Mouse (Mus musculus) stomach, embryonic 14.5 days (tissue): ENCODE data around the gene Letm1. TPM values are rescaled to one million over a fixed set of nuclear protein-coding genes. Genes with fewer than 3 reads are reported as not detected.
A peak's percentile ranks its signal among the peaks of the same experiment; 100 is the strongest.

Experiments
- ATAC-seq: fragments of 200-750 bp; cut with Nextera tagmentation; 2 replicates; pipeline ENCODE4 v1.8.0; 2017; ENCODE audit warnings: low read depth, moderate TSS enrichment; ENCODE audit not compliant: insufficient number of reproducible peaks, insufficient read depth, low FRiP score
- H3K27ac ChIP-seq: fragments of 300-500 bp; sonication (generic); 2 replicates; pipeline ENCODE4 v1.5.1; 2014; ENCODE audit warnings: mild to moderate bottlenecking, low read length, moderate library complexity, mixed read lengths
- H3K27me3 ChIP-seq: fragments of 300-500 bp; sonication (generic); 2 replicates; pipeline ENCODE4 v1.6.1; 2014; ENCODE audit warnings: low read length, control low read depth, mixed read lengths; ENCODE audit not compliant: control insufficient read depth, insufficient read depth
- H3K36me3 ChIP-seq: fragments of 300-500 bp; sonication (generic); 2 replicates; pipeline ENCODE4 v1.6.1; 2014; ENCODE audit warnings: mild to moderate bottlenecking, control low read depth, low read length, moderate library complexity, mixed read lengths; ENCODE audit not compliant: control insufficient read depth, insufficient read depth
- H3K4me1 ChIP-seq: fragments of 300-500 bp; sonication (generic); 2 replicates; pipeline ENCODE4 v1.6.1; 2014; ENCODE audit warnings: low read length, control low read depth, mixed read lengths; ENCODE audit not compliant: control insufficient read depth, insufficient read depth
- H3K4me2 ChIP-seq: fragments of 300-500 bp; sonication (generic); replicated peaks from 2 replicates; pipeline ENCODE4 v1.6.1; 2014; ENCODE audit warnings: low read depth, low read length, control low read depth
- H3K4me3 ChIP-seq: fragments of 300-500 bp; sonication (generic); 2 replicates; pipeline ENCODE4 v1.5.1; 2014; ENCODE audit warnings: low read depth, low read length, control low read depth
- H3K9ac ChIP-seq: fragments of 300-500 bp; sonication (generic); replicated peaks from 2 replicates; pipeline ENCODE4 v1.6.1; 2014; ENCODE audit warnings: low read depth, mild to moderate bottlenecking, control low read depth, low read length, moderate library complexity, mixed read lengths
- H3K9me3 ChIP-seq: fragments of 300-500 bp; sonication (generic); 2 replicates; pipeline ENCODE4 v1.6.1; 2016; ENCODE audit warnings: low read depth, low read length, control low read depth; ENCODE audit not compliant: control insufficient read depth
- WGBS: fragments of 180-500 bp; shearing (Covaris S2); extraction: QIAGEN DNeasy Blood & Tissue Kit; methylation state at CpG from one replicate; pipeline ENCODE4 v1.1.7; 2014; 5-methylcytosine and 5-hydroxymethylcytosine counted together
- polyA plus RNA-seq: library from polyadenylated mRNA; unstranded; fragments of >200 nt; fragmentation: Nextera tagmentation; extraction: Ambion mirVana; gene quantifications from 2 replicates; pipeline ENCODE4 v1.2.1, GENCODE M21; 2014

Gene Letm1
- polyA plus RNA-seq, 1 experiment from 2014 or later = 43.7 TPM

GRCm38 (mm10) chr5:33819876-33820732, 37.5 kb upstream of the Letm1 start, which contains the start of gene Nsd2:
Gene Nsd2 (plus strand): TSS chr5:33820725.
- Histone ChIP-seq H3K36me3 (no peaks in the 10 kb centered on the region), H3K9ac (peak within 1 kb of the TSS; percentile 96), H3K27ac (peak within 1 kb of the TSS; percentile 97), H3K4me1 (peaks cover 22% of the 10 kb centered on the region), H3K4me3 (peak within 1 kb of the TSS; percentile 100), H3K9me3 (no peaks in the 10 kb centered on the region), H3K27me3 (no peaks in the 10 kb centered on the region), H3K4me2 (peak within 1 kb of the TSS; percentile 79)
- peak; percentile 84 for ATAC-seq
- under 1% methylated on average over 80 of the region's 136 CpGs for WGBS

- peaks cover 22% of the 10 kb centered on the region for H3K4me1 ChIP-seq
- peak overlapping the region; percentile 100 for H3K4me3 ChIP-seq
- 21% methylated on average over 9 of the region's 9 CpGs for WGBS
- H3K27ac ChIP-seq = peak overlapping the region; percentile 94
- no peaks in the 10 kb centered on the region for H3K9me3 ChIP-seq
- no peaks in the 10 kb centered on the region for H3K36me3 ChIP-seq
- 0 out of 2 replicates have a peak, but pooled peaks have one; percentile 8 for ATAC-seq
- H3K27me3 ChIP-seq = no peaks in the 10 kb centered on the region
- H3K9ac ChIP-seq = peak overlapping the region; percentile 96
- peak overlapping the region; percentile 79 for H3K4me2 ChIP-seq
Measured at GRCm38 (mm10) chr5:33819141-33819875, 36.7 kb upstream of the Letm1 start.

GRCm38 (mm10) chr5:33818104-33818503, 35.5 kb upstream of the Letm1 start:
- H3K27ac ChIP-seq = no peak overlapping the region
- H3K36me3 ChIP-seq = no peaks in the 10 kb centered on the region
- H3K9ac ChIP-seq = no peak overlapping the region
- no peak overlapping the region for H3K4me3 ChIP-seq
- H3K9me3 ChIP-seq = no peaks in the 10 kb centered on the region
- ATAC-seq = no peak
- H3K4me2 ChIP-seq = no peak overlapping the region
- H3K4me1 ChIP-seq = peaks cover 16% of the 10 kb centered on the region; the same call in 1 of the 2 replicates
- H3K27me3 ChIP-seq = no peaks in the 10 kb centered on the region
- WGBS = 26% methylated on average over 5 of the region's 5 CpGs

- no peak overlapping the region for H3K9ac ChIP-seq
- H3K4me3 ChIP-seq = no peak overlapping the region
- no peaks in the 10 kb centered on the region for H3K27me3 ChIP-seq
- no peak for ATAC-seq
- no peaks in the 10 kb centered on the region for H3K36me3 ChIP-seq
- WGBS = 62% methylated on average over 6 of the region's 6 CpGs
- no peak overlapping the region for H3K27ac ChIP-seq
- peaks cover 8% of the 10 kb centered on the region; the same call in 1 of the 2 replicates for H3K4me1 ChIP-seq
- no peak overlapping the region for H3K4me2 ChIP-seq
- no peaks in the 10 kb centered on the region for H3K9me3 ChIP-seq
Measured at GRCm38 (mm10) chr5:33816008-33816725, 33.5 kb upstream of the Letm1 start.

GRCm38 (mm10) chr5:33811519-33811918, 28.9 kb upstream of the Letm1 start:
- 87% methylated on average over 4 of the region's 4 CpGs for WGBS

GRCm38 (mm10) chr5:33803337-33803736, 20.7 kb upstream of the Letm1 start:
- no peaks in the 10 kb centered on the region for H3K4me1 ChIP-seq
- H3K9me3 ChIP-seq = peaks cover 9% of the 10 kb centered on the region; the same call in 1 of the 2 replicates
- no peak for ATAC-seq
- no peak overlapping the region for H3K9ac ChIP-seq
- 80% methylated on average over 2 of the region's 2 CpGs for WGBS
- H3K4me3 ChIP-seq = no peak overlapping the region
- H3K27ac ChIP-seq = no peak overlapping the region
- no peaks in the 10 kb centered on the region for H3K36me3 ChIP-seq
- no peaks in the 10 kb centered on the region for H3K27me3 ChIP-seq
- no peak overlapping the region for H3K4me2 ChIP-seq

More at GRCm38 (mm10) chr5:33811519-33811918, 28.9 kb upstream of the Letm1 start:
- Histone ChIP-seq H3K9me3 (no peaks in the 10 kb centered on the region), H3K27ac (no peak overlapping the region), H3K36me3 (no peaks in the 10 kb centered on the region), H3K4me2 (no peak overlapping the region), H3K4me1 (no peaks in the 10 kb centered on the region), H3K27me3 (no peaks in the 10 kb centered on the region), H3K4me3 (no peak overlapping the region), H3K9ac (no peak overlapping the region)
- ATAC-seq = no peak

GRCm38 (mm10) chr5:33791912-33792643, 9.5 kb upstream of the Letm1 start:
- ATAC-seq = no peak
- H3K4me3 ChIP-seq = no peak overlapping the region
- no peak overlapping the region for H3K27ac ChIP-seq
- no peaks in the 10 kb centered on the region for H3K27me3 ChIP-seq
- H3K4me2 ChIP-seq = no peak overlapping the region
- H3K36me3 ChIP-seq = no peaks in the 10 kb centered on the region
- no peaks in the 10 kb centered on the region for H3K4me1 ChIP-seq
- no peaks in the 10 kb centered on the region for H3K9me3 ChIP-seq
- no peak overlapping the region for H3K9ac ChIP-seq
- WGBS = 69% methylated on average over 5 of the region's 5 CpGs
